Comparison of ENCODE assay signal across 30 mouse cellular contexts in genomic region chr14:57711059-57711458, GRCm38 (mm10). TPM values are rescaled to one million over a fixed set of nuclear protein-coding genes. Genes with fewer than 3 reads are reported as not detected.
DNase-seq lines count a peak whose midpoint lies in the region; ATAC-seq lines count a peak whose summit lies in the region.
"Had no signal": no experiment of that assay in that cellular context is flagged by ENCODE, and none has a peak within 500 bp of the region (broad histone marks: within the 10 kb centered on the region; RNA-seq: fewer than 3 reads in every experiment).

No protein-coding gene starts in this region.

- ATAC-seq in megakaryocyte-erythroid progenitor cell, adult 5-6 weeks (replicated peaks; ENCODE audit: low FRiP score, low TSS enrichment, poor library complexity, severe bottlenecking), result no peak
- ATAC-seq: forebrain, embryonic 15.5 days; intestine, embryonic 16.5 days had no signal

- DNase-seq in CD4-positive helper T cell, adult 2 months (ENCODE audit: low read depth, low spot score), result peak; percentile 41
- DNase-seq in CD4-positive, CD25-positive, alpha-beta regulatory T cell, adult 2 months (ENCODE audit: low read depth, low spot score), result peak; percentile 54
- peak; percentile 53 for DNase-seq in induced T-regulatory cell, adult 2 months (ENCODE audit: low read depth)
- DNase-seq in right cerebral cortex, postnatal 25 days, result no peak
- no peak for DNase-seq in frontal cortex, adult 2 months (ENCODE audit: extremely low spot score in 1 of 2, low spot score in 1 of 2)
- DNase-seq: adrenal gland, adult 8-10 months; adrenal gland, postnatal 25 days; cerebellum, adult 11-12 months; cerebellum, adult 8-10 months; cerebellum, postnatal 10 days; cerebellum, postnatal 36 days; embryo, embryonic 11 days; gastrocnemius, postnatal 25 days; heart, adult 11 months had no signal

RNA-seq across cellular contexts. Expression of gene Gm49361, which starts 34.8 kb away (rescaled TPM):
- not detected in 2 replicates for polyA plus RNA-seq in frontal cortex, adult 2 months (2012; rRNA removed)
- not detected in 2 replicates for total RNA-seq in megakaryocyte-erythroid progenitor cell, adult 5-6 weeks (2014; fragmentation: Nextera tagmentation)
- total RNA-seq in megakaryocyte-erythroid progenitor cell, adult 5-6 weeks (2017), result not detected in 2 replicates
- total RNA-seq: adrenal gland, postnatal 25 days; hematopoietic stem cell, adult 5-6 weeks; MEL had no signal
- polyA plus RNA-seq: brain, embryonic 14.5 days; C2C12; cortical plate, adult 2 months; embryonic facial prominence, embryonic 10.5 days; embryonic facial prominence, embryonic 13.5 days; forebrain, embryonic 12.5 days; forebrain, embryonic 15.5 days; heart, embryonic 11.5 days; heart, embryonic 14.5 days; heart, postnatal 0 days; hindbrain, embryonic 12.5 days; hindbrain, embryonic 15.5 days; intestine, embryonic 16.5 days had no signal

RNA-seq across cellular contexts. Expression of gene Xpo4, which starts 45.8 kb away (rescaled TPM):
- 6.8 and 8.0 TPM in 2 replicates for polyA plus RNA-seq in frontal cortex, adult 2 months (2012; rRNA removed)
- 48.5 and 56.7 TPM in 2 replicates for total RNA-seq in megakaryocyte-erythroid progenitor cell, adult 5-6 weeks (2014; fragmentation: Nextera tagmentation)
- 61.1 and 69.0 TPM in 2 replicates for total RNA-seq in megakaryocyte-erythroid progenitor cell, adult 5-6 weeks (2017)

RNA-seq across cellular contexts. Expression of gene Lats2, which starts 47.1 kb away (rescaled TPM):
- polyA plus RNA-seq in frontal cortex, adult 2 months (2012; rRNA removed), result 14.7 and 15.3 TPM in 2 replicates
- total RNA-seq in megakaryocyte-erythroid progenitor cell, adult 5-6 weeks (2014; fragmentation: Nextera tagmentation), result 6.3 and 11.0 TPM in 2 replicates
- total RNA-seq in megakaryocyte-erythroid progenitor cell, adult 5-6 weeks (2017), result 2.4 and 3.2 TPM in 2 replicates

Comparison
In these comparisons a context has a peak if more than half of its experiments do, and no peak if none do; other contexts are left out.
1. DNase-seq: peak in CD4-positive helper T cell, adult 2 months (single experiment), CD4-positive, CD25-positive, alpha-beta regulatory T cell, adult 2 months (single experiment) and induced T-regulatory cell, adult 2 months (single experiment); none in right cerebral cortex, postnatal 25 days (single experiment) and frontal cortex, adult 2 months (0 of 2).